Mouse (Mus musculus) forebrain, embryonic 10.5 days (tissue): ENCODE results near the gene Zdhhc13. TPM values are rescaled to one million over a fixed set of nuclear protein-coding genes. Genes with fewer than 3 reads are reported as not detected.

ENCODE experiments used
- DNase-seq: peaks from one replicate; pipeline ENCODE4 v3.0.0-alpha.2; 2017; ENCODE audit warnings: low spot score; ENCODE audit errors: extremely low spot score
- H3K27ac ChIP-seq: fragments of 300-500 bp; sonication (generic); 2 replicates; pipeline ENCODE4 v1.5.1; 2016; ENCODE audit warnings: mild to moderate bottlenecking
- H3K27me3 ChIP-seq: fragments of 300-500 bp; sonication (generic); 2 replicates; pipeline ENCODE4 v1.6.1; 2016; ENCODE audit warnings: mild to moderate bottlenecking; ENCODE audit not compliant: poor library complexity, severe bottlenecking
- H3K36me3 ChIP-seq: fragments of 300-500 bp; sonication (generic); replicated peaks from 2 replicates; pipeline ENCODE4 v1.6.1; 2016; ENCODE audit warnings: mild to moderate bottlenecking, moderate library complexity
- H3K4me1 ChIP-seq: fragments of 300-500 bp; sonication (generic); 2 replicates; pipeline ENCODE4 v1.6.1; 2016
- H3K4me3 ChIP-seq: fragments of 300-500 bp; sonication (generic); 2 replicates; pipeline ENCODE4 v1.5.1; 2016; ENCODE audit warnings: mild to moderate bottlenecking, moderate library complexity
- H3K9me3 ChIP-seq: fragments of 300-500 bp; sonication (generic); 2 replicates; pipeline ENCODE4 v1.6.1; 2016; ENCODE audit warnings: mild to moderate bottlenecking, moderate library complexity
- WGBS: fragments of 180-500 bp; shearing (Covaris S2); methylation state at CpG from one replicate; pipeline ENCODE4 v1.1.7; 2016; 5-methylcytosine and 5-hydroxymethylcytosine counted together
- polyA plus RNA-seq: library from polyadenylated mRNA; unstranded; fragments of >200 nt; fragmentation: Nextera tagmentation; extraction: Ambion mirVana; gene quantifications from 2 replicates; pipeline ENCODE4 v1.2.1, GENCODE M21; 2016

Zdhhc13 gene
- polyA plus RNA-seq, result 29.2 and 33.4 TPM in 2 replicates

GRCm38 (mm10) chr7:48788851-48789572 is at the start of gene Zdhhc13:
Gene Zdhhc13 (plus strand): TSS chr7:48789003.
- Histone ChIP-seq H3K27ac (peak within 1 kb of the TSS; percentile 91), H3K36me3 (peaks cover 7% of the 10 kb centered on the region), H3K4me1 (peaks cover 22% of the 10 kb centered on the region), H3K4me3 (peak within 1 kb of the TSS; percentile 86), H3K9me3 (no peaks in the 10 kb centered on the region), H3K27me3 (no peaks in the 10 kb centered on the region)
- under 1% methylated on average over 57 of the region's 57 CpGs for whole genome bisulfite sequencing
- DNase-seq, result peak; percentile 92

GRCm38 (mm10) chr7:48749298-48750163 is 39.3 kb upstream of the Zdhhc13 start:
- H3K4me3 ChIP-seq, result peak overlapping the region; percentile 56
- peaks cover 3% of the 10 kb centered on the region; the same call in 1 of the 2 replicates for H3K27me3 ChIP-seq
- H3K4me1 ChIP-seq, result peaks cover 6% of the 10 kb centered on the region
- 2% methylated on average over 24 of the region's 24 CpGs for WGBS
- DNase-seq, result peak; percentile 78
- H3K27ac ChIP-seq, result peak overlapping the region; percentile 70
- no peaks in the 10 kb centered on the region for H3K36me3 ChIP-seq
- no peaks in the 10 kb centered on the region for H3K9me3 ChIP-seq

- peaks cover 6% of the 10 kb centered on the region for H3K4me1 ChIP-seq
- no peaks in the 10 kb centered on the region for H3K9me3 ChIP-seq
- H3K36me3 ChIP-seq, result no peaks in the 10 kb centered on the region
- peaks cover 3% of the 10 kb centered on the region; the same call in 1 of the 2 replicates for H3K27me3 ChIP-seq
- H3K4me3 ChIP-seq, result peak overlapping the region; percentile 56; the same call in 1 of the 2 replicates
- 69% methylated on average over 8 of the region's 8 CpGs for WGBS
- H3K27ac ChIP-seq, result no peak overlapping the region
- DNase-seq, result no peak
Measured at GRCm38 (mm10) chr7:48750164-48750809, 38.5 kb upstream of the Zdhhc13 start.

DNA sequence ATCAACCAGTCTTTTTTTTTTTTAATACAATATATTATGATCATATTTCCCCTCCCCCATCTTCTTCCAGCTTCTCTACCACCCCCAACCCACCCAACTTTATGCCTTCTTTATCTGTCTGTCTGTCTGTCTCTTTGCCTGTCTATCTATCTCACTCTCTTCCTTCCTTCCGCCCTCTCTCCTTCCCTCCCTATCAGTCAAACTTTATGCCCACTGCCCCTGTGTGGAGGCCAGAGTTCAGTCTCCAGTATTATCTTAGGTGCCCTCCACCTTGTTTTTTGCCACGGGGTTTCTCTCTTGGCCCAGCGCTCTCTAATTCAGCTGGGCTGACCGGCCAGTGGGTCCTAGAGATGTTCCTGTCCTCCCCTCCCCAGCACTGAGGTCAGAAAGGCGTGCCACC is 37.6 kb upstream of the Zdhhc13 start:
- Histone ChIP-seq H3K27me3 (peaks cover 3% of the 10 kb centered on the region; the same call in 1 of the 2 replicates), H3K36me3 (no peaks in the 10 kb centered on the region), H3K9me3 (no peaks in the 10 kb centered on the region), H3K4me1 (peaks cover 6% of the 10 kb centered on the region), H3K4me3 (no peak overlapping the region), H3K27ac (no peak overlapping the region)
- 85% methylated on average over 5 of the region's 5 CpGs for WGBS
- no peak for DNase-seq

DNA sequence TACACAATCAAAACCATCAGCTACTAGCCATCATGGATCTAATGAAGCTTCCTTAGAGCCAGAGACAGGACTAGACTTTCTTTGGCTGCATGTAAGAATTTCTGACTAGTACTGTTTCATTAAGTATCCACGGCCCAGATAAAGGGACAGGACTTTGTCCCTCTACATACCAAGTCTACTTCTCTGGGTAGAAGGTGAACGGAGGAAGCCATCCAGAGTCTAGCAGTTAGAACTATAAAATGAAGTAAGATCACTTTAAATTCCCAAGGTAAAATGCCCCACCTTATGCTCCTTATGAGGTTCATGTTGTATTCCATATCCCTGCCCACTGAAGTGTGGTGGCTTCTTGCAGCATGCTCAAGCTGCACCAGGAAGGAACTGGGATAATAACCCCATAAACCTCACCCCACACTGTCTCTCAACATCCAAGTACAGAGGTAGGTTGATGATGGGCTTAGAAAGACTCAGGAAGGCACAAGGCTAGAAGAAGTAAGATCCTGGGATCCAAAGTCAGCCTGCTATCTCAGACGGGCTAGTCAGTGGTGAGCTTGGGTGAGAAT is 34.3 kb upstream of the Zdhhc13 start:
- Histone ChIP-seq H3K4me1 (peaks cover 11% of the 10 kb centered on the region), H3K27ac (no peak overlapping the region), H3K36me3 (no peaks in the 10 kb centered on the region), H3K4me3 (no peak overlapping the region), H3K9me3 (no peaks in the 10 kb centered on the region), H3K27me3 (peaks cover 3% of the 10 kb centered on the region; the same call in 1 of the 2 replicates)
- DNase-seq, result no peak
- WGBS, result 83% methylated on average over 3 of the region's 3 CpGs

- WGBS, result 89% methylated on average over 3 of the region's 3 CpGs
- no peaks in the 10 kb centered on the region for H3K9me3 ChIP-seq
- H3K27ac ChIP-seq, result no peak overlapping the region
- no peak overlapping the region for H3K4me3 ChIP-seq
- no peak for DNase-seq
- peaks cover 3% of the 10 kb centered on the region; the same call in 1 of the 2 replicates for H3K27me3 ChIP-seq
- no peaks in the 10 kb centered on the region for H3K36me3 ChIP-seq
- H3K4me1 ChIP-seq, result peaks cover 7% of the 10 kb centered on the region
Measured at GRCm38 (mm10) chr7:48755825-48756224, 33.0 kb upstream of the Zdhhc13 start.

- 89% methylated on average over 4 of the region's 4 CpGs for WGBS
- Histone ChIP-seq H3K9me3 (no peaks in the 10 kb centered on the region), H3K27me3 (peaks cover under 1% of the 10 kb centered on the region; the same call in 1 of the 2 replicates), H3K4me3 (no peak overlapping the region), H3K4me1 (peaks cover 7% of the 10 kb centered on the region), H3K36me3 (no peaks in the 10 kb centered on the region), H3K27ac (no peak overlapping the region)
- DNase-seq, result no peak
Measured at GRCm38 (mm10) chr7:48756306-48756931, 32.4 kb upstream of the Zdhhc13 start.

DNA sequence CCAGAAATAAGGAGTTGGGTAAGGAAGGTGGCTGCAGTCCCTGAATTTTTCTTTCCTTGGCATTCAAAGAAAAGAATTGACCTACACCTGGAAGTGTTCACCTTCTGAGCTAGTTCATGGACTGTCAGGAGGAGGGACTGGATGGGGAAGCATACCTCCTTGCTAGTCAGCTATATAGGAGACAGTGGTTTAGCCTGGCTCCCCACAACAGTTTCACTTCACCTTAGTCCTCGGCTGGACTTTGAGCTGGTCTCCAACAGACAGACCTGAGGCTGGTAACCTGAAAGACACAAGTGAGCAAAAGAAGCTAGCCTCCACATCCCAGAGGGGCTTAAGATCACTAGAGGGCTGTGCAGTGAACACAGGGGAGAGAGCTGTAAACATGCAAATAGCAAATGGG is 30.7 kb upstream of the Zdhhc13 start:
- DNase-seq, result no peak
- H3K9me3 ChIP-seq, result no peaks in the 10 kb centered on the region
- H3K27me3 ChIP-seq, result no peaks in the 10 kb centered on the region
- H3K4me1 ChIP-seq, result peaks cover 7% of the 10 kb centered on the region
- 88% methylated on average over 1 of the region's 1 CpGs for WGBS
- no peaks in the 10 kb centered on the region for H3K36me3 ChIP-seq
- no peak overlapping the region for H3K27ac ChIP-seq
- no peak overlapping the region for H3K4me3 ChIP-seq

DNA sequence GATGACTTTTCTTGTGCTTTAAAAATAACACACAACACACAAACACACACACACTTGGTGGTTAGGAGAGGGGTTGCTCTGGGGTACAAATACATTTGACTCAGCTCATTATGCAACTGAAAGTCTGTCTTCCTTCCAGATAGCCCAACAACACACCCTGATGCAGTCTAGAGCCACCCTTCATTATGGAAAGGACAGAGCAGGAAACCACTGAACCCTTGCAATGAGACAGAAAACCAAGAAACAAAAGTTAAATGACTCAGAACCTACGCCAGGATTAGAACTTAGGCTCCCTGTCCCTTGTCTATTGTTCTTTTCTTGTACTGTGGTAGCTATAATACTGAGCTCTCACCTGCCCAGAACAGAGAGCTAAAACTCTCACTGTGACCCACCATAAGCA is 28.0 kb upstream of the Zdhhc13 start:
- H3K36me3 ChIP-seq, result no peaks in the 10 kb centered on the region
- peaks cover 7% of the 10 kb centered on the region for H3K4me1 ChIP-seq
- no peaks in the 10 kb centered on the region for H3K9me3 ChIP-seq
- H3K27ac ChIP-seq, result no peak overlapping the region
- WGBS, result 71% methylated on average over 1 of the region's 1 CpGs
- no peak for DNase-seq
- H3K4me3 ChIP-seq, result no peak overlapping the region
- no peaks in the 10 kb centered on the region for H3K27me3 ChIP-seq

DNA sequence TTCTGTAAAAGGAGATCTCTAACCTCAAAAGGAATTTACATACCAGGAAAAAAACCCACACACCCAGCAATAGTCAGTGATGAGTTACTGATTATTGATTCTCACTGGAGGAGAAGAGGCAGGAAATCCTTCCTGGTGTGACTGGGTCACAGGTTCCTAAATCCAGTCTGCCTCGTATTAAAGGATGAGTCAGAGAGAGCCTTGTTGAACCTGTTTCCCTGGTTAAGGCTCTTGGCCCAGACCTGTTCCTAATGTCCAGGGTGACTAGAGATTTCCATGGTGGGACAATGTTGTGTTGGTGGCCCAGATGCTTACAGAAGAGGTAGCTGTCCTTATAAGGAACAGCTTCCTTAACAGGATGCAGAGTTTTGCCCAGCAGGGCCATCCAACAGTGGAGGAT is 26.5 kb upstream of the Zdhhc13 start:
- H3K27ac ChIP-seq, result no peak overlapping the region
- 71% methylated on average over 1 of the region's 1 CpGs for WGBS

GRCm38 (mm10) chr7:48762721-48763120 is 26.1 kb upstream of the Zdhhc13 start:
- H3K36me3 ChIP-seq, result no peaks in the 10 kb centered on the region
- no peaks in the 10 kb centered on the region for H3K27me3 ChIP-seq
- peaks cover 5% of the 10 kb centered on the region for H3K4me1 ChIP-seq
- WGBS, result 82% methylated on average over 3 of the region's 3 CpGs
- no peak for DNase-seq
- no peaks in the 10 kb centered on the region for H3K9me3 ChIP-seq
- no peak overlapping the region for H3K4me3 ChIP-seq
- H3K27ac ChIP-seq, result no peak overlapping the region

More for the DNA sequence above, 26.5 kb upstream of the Zdhhc13 start:
- Histone ChIP-seq H3K4me3 (no peak overlapping the region), H3K9me3 (no peaks in the 10 kb centered on the region), H3K36me3 (no peaks in the 10 kb centered on the region), H3K4me1 (peaks cover 7% of the 10 kb centered on the region), H3K27me3 (no peaks in the 10 kb centered on the region)
- DNase-seq, result no peak

GRCm38 (mm10) chr7:48765959-48766358 is 22.8 kb upstream of the Zdhhc13 start:
- DNase-seq, result no peak
- 85% methylated on average over 4 of the region's 4 CpGs for WGBS
- no peaks in the 10 kb centered on the region for H3K9me3 ChIP-seq

More at GRCm38 (mm10) chr7:48765959-48766358, 22.8 kb upstream of the Zdhhc13 start:
- no peak overlapping the region for H3K27ac ChIP-seq
- H3K36me3 ChIP-seq, result no peaks in the 10 kb centered on the region
- H3K27me3 ChIP-seq, result no peaks in the 10 kb centered on the region
- no peaks in the 10 kb centered on the region for H3K4me1 ChIP-seq
- no peak overlapping the region for H3K4me3 ChIP-seq
